In genomic region chr6:21122852-21123251, GRCm38 (mm10) we compare ENCODE assay signal across 15 mouse cellular contexts.
"Had no signal": no experiment of that assay in that cellular context is flagged by ENCODE, and none has a peak within 500 bp of the region (broad histone marks: within the 10 kb centered on the region; RNA-seq: fewer than 3 reads in every experiment).

No protein-coding gene starts in this region.

- H3K4me2 ChIP-seq: neural tube, embryonic 15.5 days; stomach, embryonic 15.5 days had no signal

- H3K9me3 ChIP-seq: neural tube, embryonic 15.5 days; stomach, embryonic 15.5 days had no signal

- H3K9ac ChIP-seq: neural tube, embryonic 15.5 days; stomach, embryonic 15.5 days had no signal

- H3K36me3 ChIP-seq: neural tube, embryonic 15.5 days; stomach, embryonic 15.5 days had no signal

- H3K4me3 ChIP-seq: neural tube, embryonic 15.5 days; stomach, embryonic 15.5 days had no signal

- H3K4me1 ChIP-seq: neural tube, embryonic 15.5 days; stomach, embryonic 15.5 days had no signal

- H3K27ac ChIP-seq: neural tube, embryonic 15.5 days; stomach, embryonic 15.5 days; stomach, postnatal 0 days had no signal

- H3K27me3 ChIP-seq: neural tube, embryonic 15.5 days; stomach, embryonic 15.5 days had no signal

- DNase-seq: retina, postnatal 1 day; right cerebral cortex, adult 18-20 months; right cerebral cortex, postnatal 14 days; right cerebral cortex, postnatal 25 days; right cerebral cortex, postnatal 4 days; spleen, adult 18-20 months; thymus, adult 18-20 months; thymus, adult 2 months; thymus, postnatal 14 days; thymus, postnatal 25 days; thymus, postnatal 36 days; thymus, postnatal 4 days had no signal
